Mouse (Mus musculus): Measurements from ENCODE around the gene Ift88. TPM values are rescaled to one million over a fixed set of nuclear protein-coding genes. Genes with fewer than 3 reads are reported as not detected.

The Ift88 gene
- total RNA-seq, 2 experiments from 2014 or later, result 0.58 TPM; not detected in 1

GRCm38 (mm10) chr14:57529086-57529785 lies 105.4 kb downstream of the Ift88 start:
- ATAC-seq (replicated peaks; ENCODE audit: low FRiP score, poor library complexity, severe bottlenecking), result no peak

GRCm38 (mm10) chr14:57529786-57530515 lies 106.1 kb downstream of the Ift88 start:
- no peak for ATAC-seq (replicated peaks; ENCODE audit: low FRiP score, poor library complexity, severe bottlenecking)

- ATAC-seq (replicated peaks; ENCODE audit: low FRiP score, poor library complexity, severe bottlenecking), result no peak
Observed at GRCm38 (mm10) chr14:57532577-57532976, 108.7 kb downstream of the Ift88 start.

- ATAC-seq (replicated peaks; ENCODE audit: low FRiP score, poor library complexity, severe bottlenecking), result peak; percentile 69; the same call in 1 of the 2 replicates
Observed at GRCm38 (mm10) chr14:57533214-57533613, 109.4 kb downstream of the Ift88 start.

GRCm38 (mm10) chr14:57533841-57534240 lies 110.0 kb downstream of the Ift88 start:
- no peak for ATAC-seq (replicated peaks; ENCODE audit: low FRiP score, poor library complexity, severe bottlenecking)

GRCm38 (mm10) chr14:57534346-57534745 lies 110.5 kb downstream of the Ift88 start:
- no peak for ATAC-seq (replicated peaks; ENCODE audit: low FRiP score, poor library complexity, severe bottlenecking)

GRCm38 (mm10) chr14:57534961-57535360 lies 111.1 kb downstream of the Ift88 start:
- ATAC-seq (replicated peaks; ENCODE audit: low FRiP score, poor library complexity, severe bottlenecking), result no peak

GRCm38 (mm10) chr14:57535646-57536045 lies 111.8 kb downstream of the Ift88 start:
- no peak for ATAC-seq (replicated peaks; ENCODE audit: low FRiP score, poor library complexity, severe bottlenecking)

GRCm38 (mm10) chr14:57536820-57537219 lies 113.0 kb downstream of the Ift88 start:
- ATAC-seq (replicated peaks; ENCODE audit: low FRiP score, poor library complexity, severe bottlenecking), result no peak

- no peak for ATAC-seq (replicated peaks; ENCODE audit: low FRiP score, poor library complexity, severe bottlenecking)
Observed at GRCm38 (mm10) chr14:57537261-57538015, 113.6 kb downstream of the Ift88 start.

GRCm38 (mm10) chr14:57540683-57541082 lies 116.8 kb downstream of the Ift88 start:
- ATAC-seq (replicated peaks; ENCODE audit: low FRiP score, poor library complexity, severe bottlenecking), result no peak

- ATAC-seq (replicated peaks; ENCODE audit: low FRiP score, poor library complexity, severe bottlenecking), result no peak
Observed at GRCm38 (mm10) chr14:57542231-57542630, 118.4 kb downstream of the Ift88 start.

GRCm38 (mm10) chr14:57543420-57544039 lies 119.7 kb downstream of the Ift88 start:
- no peak for ATAC-seq (replicated peaks; ENCODE audit: low FRiP score, poor library complexity, severe bottlenecking)

GRCm38 (mm10) chr14:57545526-57545925 lies 121.7 kb downstream of the Ift88 start:
- no peak for ATAC-seq (replicated peaks; ENCODE audit: low FRiP score, poor library complexity, severe bottlenecking)

GRCm38 (mm10) chr14:57546131-57546530 lies 122.3 kb downstream of the Ift88 start:
- ATAC-seq (replicated peaks; ENCODE audit: low FRiP score, poor library complexity, severe bottlenecking), result no peak

- ATAC-seq (replicated peaks; ENCODE audit: low FRiP score, poor library complexity, severe bottlenecking), result no peak
Observed at GRCm38 (mm10) chr14:57546557-57547021, 122.7 kb downstream of the Ift88 start.

GRCm38 (mm10) chr14:57547062-57547461 lies 123.2 kb downstream of the Ift88 start:
- ATAC-seq (replicated peaks; ENCODE audit: low FRiP score, poor library complexity, severe bottlenecking), result no peak

GRCm38 (mm10) chr14:57552945-57553344 lies 129.1 kb downstream of the Ift88 start:
- ATAC-seq (replicated peaks; ENCODE audit: low FRiP score, poor library complexity, severe bottlenecking), result no peak

GRCm38 (mm10) chr14:57554434-57554833 lies 130.6 kb downstream of the Ift88 start:
- ATAC-seq (replicated peaks; ENCODE audit: low FRiP score, poor library complexity, severe bottlenecking), result no peak

- no peak for ATAC-seq (replicated peaks; ENCODE audit: low FRiP score, poor library complexity, severe bottlenecking)
Observed at GRCm38 (mm10) chr14:57555471-57556070, 131.7 kb downstream of the Ift88 start.

Measured in erythroblast, adult 5-6 weeks (primary cell).